Mouse (Mus musculus) liver (tissue): ENCODE measurements around the gene Bbs4.
"Not testable (repeated sequence)": the region's sequence is repeated elsewhere in the genome, so short reads cannot be mapped to it uniquely, and the experiment has no call there.

Experiments
- DNase-seq: peaks from one replicate; pipeline ENCODE4 v3.0.0-alpha.2; 2020; ENCODE audit warnings: mixed read lengths

Bbs4 gene

DNA sequence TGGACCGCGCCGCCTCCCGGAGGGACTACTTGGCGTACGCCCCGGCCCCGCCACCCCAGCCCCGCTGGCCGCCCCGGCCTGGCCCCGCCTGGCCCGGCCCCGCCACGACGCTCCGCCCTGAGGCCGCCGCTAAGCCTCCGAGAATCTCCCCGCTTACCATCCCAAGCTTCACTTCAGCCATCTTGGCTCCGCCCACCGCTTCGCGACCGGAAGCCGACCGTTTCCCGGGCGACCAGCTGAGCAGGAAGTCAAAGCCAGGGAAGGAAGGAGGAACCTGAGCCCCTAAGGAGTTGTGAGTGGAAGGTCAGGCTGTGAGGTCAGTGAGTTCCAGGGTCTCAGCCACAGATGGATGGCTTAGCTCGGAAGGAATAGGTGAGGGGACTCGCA lies at the start of gene Bbs4:
TSS of gene Bbs4 (minus strand) at position 256 of the 387 bp plus-strand sequence.
- peak; percentile 95 for DNase-seq

DNA sequence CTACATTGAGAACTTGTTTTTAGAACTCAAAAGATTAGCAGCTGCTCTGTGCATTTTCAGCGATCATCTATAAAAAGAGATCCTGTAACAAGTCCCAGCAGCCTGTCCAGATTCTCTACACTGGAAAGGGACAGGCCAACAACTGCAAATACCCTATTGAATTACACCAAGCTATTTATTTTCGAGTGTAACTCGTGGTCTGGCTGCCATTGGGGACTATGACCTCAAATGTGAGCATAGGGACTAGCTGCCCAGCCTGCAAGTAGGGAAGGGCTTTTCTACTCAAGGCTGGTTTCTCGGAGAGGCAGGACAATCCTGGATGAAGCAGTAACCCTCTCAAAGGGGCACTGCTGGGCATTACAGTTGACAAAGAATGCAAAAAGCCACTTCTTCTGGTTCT lies 35.8 kb upstream of the Bbs4 start:
- DNase-seq, result no peak

DNA sequence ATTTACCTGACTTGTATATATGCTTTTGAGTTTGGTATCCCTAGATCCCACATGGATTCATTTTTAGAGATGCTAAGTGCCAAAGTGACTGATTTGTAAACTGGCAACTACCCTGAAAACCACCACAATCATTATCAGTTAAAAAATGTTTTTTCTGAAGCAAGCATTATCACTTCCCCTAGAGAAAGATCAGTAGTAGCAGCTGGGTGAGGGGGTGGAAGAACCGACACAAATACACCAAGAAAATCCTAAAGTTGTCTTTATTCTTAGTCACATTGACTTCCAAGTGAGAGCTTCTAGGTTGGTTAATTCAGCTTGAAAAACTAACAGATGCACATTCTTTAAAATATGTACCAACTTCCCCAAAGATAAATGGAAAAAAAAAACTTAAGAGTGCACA lies 35.0 kb upstream of the Bbs4 start:
- DNase-seq, result no peak

DNA sequence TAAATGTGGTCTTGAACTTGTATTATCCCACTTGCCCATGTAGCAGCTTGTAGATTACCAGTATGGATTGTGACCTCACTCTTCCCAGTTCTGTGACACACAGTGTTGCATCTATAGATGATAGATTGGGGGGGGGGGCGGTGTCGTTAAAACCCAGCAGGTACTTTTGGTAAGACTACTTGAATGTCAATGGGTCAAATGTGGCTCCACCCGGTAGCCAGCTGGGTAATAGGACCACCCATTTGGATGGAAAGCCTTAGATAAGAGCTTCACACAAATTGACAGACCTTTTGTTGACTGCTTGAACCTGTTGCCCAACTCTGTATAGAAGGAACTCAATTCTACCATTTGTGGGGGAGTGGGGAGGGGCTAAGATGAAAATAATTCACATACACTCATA lies 34.2 kb upstream of the Bbs4 start:
- DNase-seq, result no peak

DNA sequence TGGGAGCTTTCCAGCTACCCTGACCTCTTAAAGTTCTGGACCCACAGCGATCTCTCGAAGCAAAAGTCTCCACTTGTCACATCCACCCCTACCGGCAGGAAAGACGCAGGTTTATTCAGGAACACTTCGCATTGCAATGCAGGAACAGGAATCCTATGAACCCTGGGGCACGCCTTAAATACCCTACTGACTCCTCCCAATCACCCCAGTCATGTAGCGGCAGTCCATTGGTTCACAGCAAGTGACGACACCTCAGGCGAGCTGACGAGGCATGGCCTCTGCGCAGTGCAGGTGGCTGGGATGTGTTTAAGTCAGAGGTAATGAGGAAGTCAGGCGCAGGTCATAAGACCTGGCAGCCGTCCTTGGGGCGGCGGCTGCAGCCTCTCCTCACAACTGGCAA lies 22.3 kb upstream of the Bbs4 start:
- DNase-seq, result no peak

- DNase-seq, result no peak
Measured at GRCm38 (mm10) chr9:59369646-59370045, 16.3 kb upstream of the Bbs4 start.

- DNase-seq, result no peak
Measured at GRCm38 (mm10) chr9:59369220-59369619, 15.9 kb upstream of the Bbs4 start.

- not testable (repeated sequence) for DNase-seq
Measured at GRCm38 (mm10) chr9:59360487-59360886, 7.2 kb upstream of the Bbs4 start.

DNA sequence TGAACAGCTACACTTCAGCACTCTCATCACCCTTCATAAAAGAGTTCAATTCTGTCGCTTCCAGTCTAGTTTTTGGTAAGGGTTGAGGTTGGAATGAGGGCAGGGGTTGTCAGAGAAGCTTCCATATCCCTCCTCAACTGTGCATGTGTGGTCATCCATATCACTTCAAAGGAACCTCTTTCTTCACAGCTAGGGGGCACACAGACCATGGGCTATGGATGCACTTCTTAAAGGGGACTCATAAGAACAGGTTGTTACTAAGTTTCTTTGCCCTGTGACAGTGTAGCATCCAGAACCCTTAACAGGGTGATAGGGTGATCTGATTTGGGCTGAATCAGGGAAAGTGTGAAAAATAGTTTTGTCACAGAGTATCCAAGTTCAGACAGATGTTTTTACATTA lies 4.7 kb upstream of the Bbs4 start:
- DNase-seq, result not testable (repeated sequence)

DNA sequence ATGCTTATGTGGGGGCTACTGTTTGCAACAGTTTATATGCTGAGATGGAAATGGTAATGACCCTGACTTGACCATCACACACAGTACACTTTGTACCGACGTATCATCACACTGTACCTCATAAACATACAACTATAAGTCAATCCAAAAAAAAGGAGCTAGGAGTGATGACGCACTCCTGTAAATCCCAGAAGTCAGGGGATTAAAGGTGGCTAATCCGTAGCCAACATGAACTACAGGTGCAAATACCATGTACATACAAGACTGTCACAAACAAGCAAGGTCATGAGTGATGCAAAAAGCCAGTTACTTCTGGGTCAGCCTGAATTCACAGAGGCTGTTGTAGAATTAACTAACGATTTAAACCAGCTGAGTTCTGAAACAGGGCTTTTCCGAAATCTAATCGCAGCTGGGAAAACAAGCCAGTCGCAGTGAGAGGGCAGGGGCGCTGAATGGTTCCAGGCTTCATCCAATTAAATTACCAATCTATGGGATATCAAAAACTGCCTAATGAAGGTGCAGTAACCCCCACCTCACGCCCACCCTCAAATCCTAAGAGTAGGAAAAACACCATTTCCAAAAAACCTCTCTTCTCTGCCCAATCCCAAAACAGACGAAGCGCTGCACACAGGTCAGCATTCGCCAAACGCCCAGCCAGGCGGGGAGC lies 589 bp downstream of the Bbs4 start:
- no peak for DNase-seq

DNA sequence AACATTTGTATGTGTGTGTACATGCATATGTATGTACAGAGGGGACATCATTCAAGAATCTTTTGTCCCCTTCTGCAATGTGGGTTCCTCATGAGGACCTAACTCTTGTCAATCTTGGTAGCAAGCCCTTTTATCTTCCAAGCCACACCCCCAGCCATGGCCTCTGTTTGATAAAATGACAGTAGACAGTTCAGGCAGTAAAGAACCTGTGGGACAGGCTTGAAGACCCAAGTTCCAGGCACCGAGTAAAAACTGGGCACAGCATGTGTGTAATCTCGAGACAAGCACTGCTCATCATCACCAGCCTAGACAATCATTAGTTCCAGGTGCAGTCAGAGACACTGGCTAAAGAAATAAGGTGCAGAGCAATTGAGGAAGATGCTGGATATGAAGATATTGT lies 7.1 kb downstream of the Bbs4 start:
- peak; percentile 12 for DNase-seq

- DNase-seq, result peak; percentile 62
Measured at GRCm38 (mm10) chr9:59340002-59340401, 13.3 kb downstream of the Bbs4 start.

DNA sequence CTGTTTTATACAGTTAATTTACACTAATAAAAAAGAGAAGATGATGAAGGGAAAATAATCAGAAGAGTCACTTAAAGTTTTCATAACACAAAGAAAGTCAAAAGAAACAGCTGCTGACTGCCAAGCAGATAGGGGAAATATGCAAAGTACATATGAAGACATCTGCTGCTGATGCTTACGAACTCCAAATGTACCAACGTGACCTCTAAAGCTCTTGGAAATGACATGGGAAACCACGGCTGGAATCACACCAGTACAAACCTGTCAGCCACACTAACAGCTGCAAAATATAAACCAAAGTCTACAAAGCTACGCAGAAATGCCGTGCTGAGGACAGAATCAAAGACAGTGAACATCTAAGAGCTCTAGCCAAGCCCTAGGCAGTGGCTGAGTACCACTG lies 14.2 kb downstream of the Bbs4 start:
- no peak for DNase-seq

- DNase-seq, result no peak
Measured at GRCm38 (mm10) chr9:59338411-59338810, 14.9 kb downstream of the Bbs4 start.

DNA sequence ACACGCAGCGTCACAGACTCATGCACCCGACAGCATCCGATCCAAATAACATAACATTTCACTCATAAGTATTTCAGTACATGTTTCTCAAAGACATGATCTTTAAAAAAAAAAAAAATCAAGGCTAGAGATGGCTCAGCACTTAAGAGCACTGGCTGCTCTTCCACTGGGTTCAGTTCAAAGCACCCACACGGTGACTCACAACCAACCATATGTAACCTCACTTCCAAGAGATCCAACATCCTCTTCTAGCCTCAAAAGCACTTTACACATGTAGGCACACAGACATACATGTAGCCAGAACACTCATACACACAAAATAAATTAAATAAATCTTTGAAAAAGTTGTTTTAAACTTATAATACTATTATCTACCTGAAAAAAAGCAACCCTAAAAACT lies 15.4 kb downstream of the Bbs4 start:
- DNase-seq, result no peak

GRCm38 (mm10) chr9:59336539-59336938 lies 16.8 kb downstream of the Bbs4 start:
- DNase-seq, result no peak

GRCm38 (mm10) chr9:59330055-59330454 lies 23.3 kb downstream of the Bbs4 start:
- no peak for DNase-seq

GRCm38 (mm10) chr9:59324351-59324750 lies 29.0 kb downstream of the Bbs4 start:
- peak; percentile 44 for DNase-seq

- no peak for DNase-seq
Measured at GRCm38 (mm10) chr9:59316206-59316605, 37.1 kb downstream of the Bbs4 start.

DNA sequence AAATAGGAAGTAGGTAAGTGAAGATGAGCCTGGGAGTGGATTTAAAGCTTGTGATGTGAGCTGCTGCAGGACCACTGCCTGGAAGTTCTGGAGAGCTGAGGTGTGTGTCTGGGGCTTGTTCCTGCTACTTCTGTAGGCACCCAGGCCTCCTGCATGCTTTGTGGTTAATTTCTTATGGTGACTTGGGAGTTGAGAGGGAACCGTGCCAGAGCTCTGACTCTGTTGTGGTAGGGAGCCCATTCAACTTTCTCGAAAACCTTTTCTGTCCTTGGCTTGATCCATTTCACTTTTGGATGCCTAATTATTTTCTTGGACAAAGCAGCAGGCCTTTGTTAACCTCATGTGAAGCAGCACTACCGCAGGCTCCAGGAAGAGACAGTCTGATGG lies 42.0 kb downstream of the Bbs4 start:
- no peak for DNase-seq

DNA sequence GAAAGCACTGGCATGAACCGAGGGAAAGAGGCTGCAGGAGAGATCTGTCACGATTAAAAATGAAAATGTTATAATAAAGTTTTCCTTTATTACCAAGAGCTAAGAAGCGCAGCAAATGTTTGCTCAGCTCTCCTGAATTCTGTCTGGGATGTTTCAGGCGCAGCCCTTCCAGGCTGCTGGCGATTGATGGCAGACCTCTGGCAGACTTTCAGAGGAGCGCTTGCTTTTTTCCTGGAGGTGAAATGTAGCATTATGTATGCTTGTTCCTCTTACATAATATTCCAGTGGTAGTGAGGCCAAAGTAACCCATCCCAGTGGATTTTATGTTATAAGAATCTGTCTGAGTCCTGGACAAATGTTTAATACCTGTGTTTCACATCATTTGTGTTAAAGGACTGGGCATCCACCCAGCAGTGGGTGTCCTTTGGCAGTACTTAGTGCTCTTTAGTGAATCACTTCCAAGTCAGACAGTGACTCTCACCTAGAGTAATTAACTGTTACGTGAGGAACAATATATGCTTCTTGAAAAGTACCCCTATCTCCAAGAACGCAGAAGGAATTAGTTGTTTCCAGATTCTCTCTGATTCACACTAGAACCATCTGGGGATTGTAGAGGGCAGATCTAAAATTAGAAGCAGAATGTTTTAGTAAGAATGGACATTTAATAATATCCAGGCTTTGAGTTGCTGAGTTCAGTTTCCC lies 42.6 kb downstream of the Bbs4 start:
- no peak for DNase-seq

- DNase-seq, result no peak
Measured at GRCm38 (mm10) chr9:59307890-59308289, 45.4 kb downstream of the Bbs4 start.

DNA sequence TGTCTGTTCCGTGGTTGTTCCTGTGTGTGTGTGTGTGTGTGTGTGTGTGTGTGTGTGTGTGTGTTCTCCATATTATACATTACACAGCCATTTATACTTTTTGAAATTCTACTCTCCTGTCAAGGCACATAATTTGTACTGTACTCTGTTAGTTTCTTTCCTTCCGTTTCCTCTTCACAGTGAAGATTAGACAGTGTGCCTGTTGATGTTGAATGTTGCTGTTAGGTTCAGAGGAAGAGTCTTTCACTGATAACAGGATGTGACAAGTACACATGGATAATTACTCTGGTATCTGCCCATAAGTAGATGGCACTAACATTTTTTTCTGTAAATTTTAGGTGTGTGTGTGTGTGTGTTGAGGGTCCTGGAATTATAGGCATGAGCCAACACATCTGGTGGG lies 56.9 kb downstream of the Bbs4 start:
- DNase-seq, result no peak

- no peak for DNase-seq
Measured at GRCm38 (mm10) chr9:59292493-59292875, 60.8 kb downstream of the Bbs4 start.
